Mouse (Mus musculus) hematopoietic stem cell, adult 5-6 weeks (primary cell): Measurements from ENCODE around the gene Upf1. TPM values are rescaled to one million over a fixed set of nuclear protein-coding genes. Genes with fewer than 3 reads are reported as not detected.
A peak's percentile ranks its signal among the peaks of the same experiment; 100 is the strongest.

Experiments used
- ATAC-seq, 2 experiments: fragments of 125-278 bp in 1 of 2; replicated peaks in 1 of 2; 2 replicates each; pipeline ENCODE4 v1.8.0; 2016 to 2017; ENCODE audit warnings: inconsistent platforms in 2 of 2, mild to moderate bottlenecking in 2 of 2, moderate number of reproducible peaks in 2 of 2, low read depth in 1 of 2, moderate TSS enrichment in 1 of 2; ENCODE audit not compliant: low FRiP score in 2 of 2, poor library complexity in 2 of 2, severe bottlenecking in 2 of 2, insufficient read depth in 1 of 2, low TSS enrichment in 1 of 2
- total RNA-seq: library from RNA; stranded (forward); fragments of 172-1452, 232-1000 nt; gene quantifications from 2 replicates; pipeline ENCODE4 v1.2.3, GENCODE M21; 2017

The Upf1 gene
- total RNA-seq, 1 experiment from 2014 or later: 34.1 TPM

- ATAC-seq: no peak
Observed at GRCm38 (mm10) chr8:70366588-70366987, 13.5 kb upstream of the Upf1 start.

- ATAC-seq: no peak
Observed at GRCm38 (mm10) chr8:70364066-70364465, 11.0 kb upstream of the Upf1 start.

- no peak for ATAC-seq
Observed at GRCm38 (mm10) chr8:70361484-70362032, 8.5 kb upstream of the Upf1 start.

GRCm38 (mm10) chr8:70360769-70361168 is 7.7 kb upstream of the Upf1 start:
- ATAC-seq: no peak; a peak in 1 of 4 replicates

- ATAC-seq: no peak
Observed at GRCm38 (mm10) chr8:70359411-70359810, 6.3 kb upstream of the Upf1 start.

GRCm38 (mm10) chr8:70356111-70356510 is 3.0 kb upstream of the Upf1 start:
- ATAC-seq: no peak

- peak; percentile 12 to 38; a peak in 3 of 4 replicates for ATAC-seq
Observed at GRCm38 (mm10) chr8:70354004-70354403, 926 bp upstream of the Upf1 start.

- ATAC-seq: no peak
Observed at GRCm38 (mm10) chr8:70352657-70353151, 374 bp downstream of the Upf1 start.

GRCm38 (mm10) chr8:70352000-70352384 is 1.1 kb downstream of the Upf1 start:
- no peak for ATAC-seq

- no peak for ATAC-seq
Observed at GRCm38 (mm10) chr8:70351035-70351999, 1.8 kb downstream of the Upf1 start.

GRCm38 (mm10) chr8:70347860-70348420 is 5.1 kb downstream of the Upf1 start:
- no peak for ATAC-seq

GRCm38 (mm10) chr8:70347443-70347842 is 5.6 kb downstream of the Upf1 start:
- ATAC-seq: no peak

- no peak for ATAC-seq
Observed at GRCm38 (mm10) chr8:70344279-70344678, 8.8 kb downstream of the Upf1 start.

- no peak; a peak in 1 of 4 replicates for ATAC-seq
Observed at GRCm38 (mm10) chr8:70343696-70344095, 9.4 kb downstream of the Upf1 start.

- no peak for ATAC-seq
Observed at GRCm38 (mm10) chr8:70343076-70343475, 10.0 kb downstream of the Upf1 start.

GRCm38 (mm10) chr8:70342007-70342406 is 11.1 kb downstream of the Upf1 start:
- peak; percentile 44 to 57; a peak in 3 of 4 replicates for ATAC-seq

- no peak for ATAC-seq
Observed at GRCm38 (mm10) chr8:70340659-70341058, 12.4 kb downstream of the Upf1 start.

GRCm38 (mm10) chr8:70338931-70339330 is 14.1 kb downstream of the Upf1 start:
- no peak for ATAC-seq
